Mouse (Mus musculus) CH12.LX (cell line): ENCODE results near the gene Pclo.

Source experiments
- CTCF ChIP-seq, 2 experiments: IDR thresholded peaks in 1 of 2; conservative IDR thresholded peaks in 1 of 2; 2 replicates each; pipeline ENCODE4 v1.5.1; 2011 to 2012; ENCODE audit warnings: low read depth in 2 of 2, low read length in 2 of 2, improper control_type of control experiment in 1 of 2, inconsistent platforms in 1 of 2, mild to moderate bottlenecking in 1 of 2, moderate library complexity in 1 of 2
- MAX ChIP-seq: IDR thresholded peaks from 2 replicates; pipeline ENCODE4 v1.6.1; 2011; ENCODE audit warnings: low read length, improper control_type of control experiment
- POLR2A ChIP-seq: IDR thresholded peaks from 2 replicates; pipeline ENCODE4 v1.6.1; 2011; ENCODE audit warnings: low read depth, mild to moderate bottlenecking, improper control_type of control experiment, low read length
- POLR2AphosphoS2 ChIP-seq: IDR thresholded peaks from 2 replicates; pipeline ENCODE4 v1.6.1; 2011; ENCODE audit warnings: low read depth, low read length, improper control_type of control experiment
- USF1 ChIP-seq: IDR thresholded peaks from 2 replicates; pipeline ENCODE4 v1.6.1; 2014; ENCODE audit warnings: low read depth, mild to moderate bottlenecking, inconsistent platforms, low read length, improper control_type of control experiment
- ZC3H11A ChIP-seq: IDR thresholded peaks from 2 replicates; pipeline ENCODE4 v1.6.1; 2012; ENCODE audit warnings: low read depth, mild to moderate bottlenecking, inconsistent platforms, low read length, improper control_type of control experiment
- ZNF384 ChIP-seq: IDR thresholded peaks from 2 replicates; pipeline ENCODE4 v1.6.1; 2012; ENCODE audit warnings: low read depth, low read length, improper control_type of control experiment, inconsistent platforms

GRCm38 (mm10) chr5:14660637-14661036, 145.9 kb downstream of the Pclo start:
- TF ChIP-seq POLR2AphosphoS2 (no peak), CTCF (conservative IDR thresholded peaks at IDR 0.05 in 1 of 2, IDR thresholded peaks at IDR 0.05 in 1 of 2; ENCODE audit: low read depth in 2 of 2, low read length in 2 of 2) (no peak), MAX (no peak), USF1 (no peak), POLR2A (no peak), ZC3H11A (no peak), ZNF384 (no peak)
